Mouse (Mus musculus) right cerebral cortex, postnatal 14 days (tissue): Measurements from ENCODE around the gene Bsx.
A peak's percentile ranks its signal among the peaks of the same experiment; 100 is the strongest.

Experiments used
- DNase-seq: peaks from one replicate; pipeline ENCODE4 v3.0.0; 2022

The Bsx gene

DNA sequence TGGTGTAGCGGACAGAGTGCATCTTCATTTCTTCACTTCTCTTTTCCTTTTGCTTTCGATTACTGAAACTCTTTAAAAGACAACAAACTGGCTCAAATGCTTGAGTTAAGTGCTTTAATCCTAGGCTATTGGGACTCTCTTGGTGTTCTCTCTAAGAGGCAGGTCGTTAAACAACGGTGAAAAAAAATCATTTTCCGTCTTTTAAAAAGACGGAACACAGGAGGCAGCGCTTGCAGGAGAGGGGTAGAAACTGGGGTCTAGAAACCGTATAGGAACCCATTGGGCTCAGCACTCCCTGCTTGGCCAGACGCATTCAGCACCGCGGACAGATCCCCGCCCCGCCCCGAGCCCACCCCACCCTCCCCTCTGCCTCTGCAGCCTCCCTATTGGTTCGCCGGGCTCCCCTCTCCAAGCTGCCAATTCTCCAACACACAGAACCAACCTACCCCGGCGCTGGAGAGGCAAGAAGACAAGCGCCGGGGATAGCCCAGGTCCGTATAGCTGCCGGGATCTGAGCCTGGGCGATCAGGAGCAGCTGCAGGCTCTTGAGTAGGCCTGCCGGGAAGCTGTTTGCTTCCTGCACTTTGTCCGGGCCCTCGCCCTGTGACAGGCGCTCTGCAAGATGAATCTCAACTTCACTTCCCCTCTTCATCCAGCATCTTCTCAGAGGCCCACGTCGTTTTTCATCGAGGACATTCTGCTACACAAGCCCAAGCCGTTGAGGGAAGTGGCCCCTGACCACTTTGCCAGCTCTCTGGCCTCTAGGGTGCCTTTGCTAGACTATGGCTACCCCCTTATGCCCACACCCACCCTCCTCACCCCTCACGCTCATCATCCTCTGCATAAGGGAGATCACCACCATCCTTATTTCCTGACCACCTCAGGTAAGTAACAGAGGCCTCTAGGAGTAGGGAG, at the start of gene Bsx:
TSS of gene Bsx (plus strand) at position 572 of the 915 bp plus-strand sequence.
- DNase-seq = no peak

DNA sequence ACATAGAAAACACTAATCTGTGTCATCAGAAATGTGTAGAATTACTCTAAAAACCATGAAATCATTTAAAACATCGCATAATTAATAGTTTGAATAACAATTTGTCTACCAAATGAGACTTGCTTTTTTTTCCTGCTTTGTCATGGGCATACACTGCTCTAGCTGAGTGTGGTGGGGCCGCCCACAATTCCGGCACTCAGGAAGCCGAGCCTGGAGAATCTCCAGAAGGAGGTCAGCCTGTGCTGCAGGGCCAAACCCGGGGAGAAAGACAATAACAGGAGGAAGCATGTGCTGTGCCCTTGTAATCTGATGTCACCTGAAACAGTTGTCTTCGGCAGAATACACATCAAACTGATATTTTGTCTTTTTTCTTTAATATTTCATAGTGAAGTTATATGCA, 48.3 kb upstream of the Bsx start:
- DNase-seq = no peak

DNA sequence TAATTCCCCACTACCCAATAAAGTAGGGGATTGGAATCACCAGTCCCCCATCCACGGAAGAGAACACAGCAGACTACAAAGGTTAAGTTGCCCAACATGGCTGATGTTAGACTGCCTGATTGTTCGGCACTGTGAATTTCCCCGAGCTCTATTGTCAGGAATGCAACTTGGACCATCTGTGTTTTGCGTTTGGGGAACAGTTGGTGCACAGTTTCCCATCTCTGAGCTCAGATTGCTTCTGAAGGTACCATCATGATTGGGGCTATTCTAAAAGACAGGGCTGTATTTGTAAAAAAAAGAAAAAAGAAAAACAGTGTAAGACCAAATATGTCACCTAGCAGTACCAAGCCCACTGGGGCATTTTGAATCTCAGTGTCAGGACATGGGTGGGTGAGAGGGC, 46.6 kb upstream of the Bsx start:
- no peak for DNase-seq

DNA sequence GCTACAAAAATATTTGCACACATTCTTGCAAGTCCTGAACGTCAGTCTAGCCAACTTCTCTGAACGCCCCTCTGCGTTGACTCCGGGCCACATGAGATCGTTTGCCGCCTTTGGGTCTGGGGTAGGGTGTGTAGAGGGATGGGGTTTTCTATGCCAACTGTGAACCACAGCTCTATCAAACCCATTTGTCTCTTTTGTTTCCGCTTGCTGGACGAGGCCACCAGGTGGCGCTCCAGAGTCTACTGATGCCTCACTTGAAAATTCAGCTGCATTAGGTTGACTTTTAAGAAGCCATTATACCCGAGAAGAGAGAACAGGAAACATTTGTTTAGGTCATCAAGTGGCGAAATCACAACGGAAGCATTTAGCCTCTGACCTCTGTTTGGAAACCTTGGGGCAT, 39.4 kb upstream of the Bsx start:
- peak; percentile 90 for DNase-seq

DNA sequence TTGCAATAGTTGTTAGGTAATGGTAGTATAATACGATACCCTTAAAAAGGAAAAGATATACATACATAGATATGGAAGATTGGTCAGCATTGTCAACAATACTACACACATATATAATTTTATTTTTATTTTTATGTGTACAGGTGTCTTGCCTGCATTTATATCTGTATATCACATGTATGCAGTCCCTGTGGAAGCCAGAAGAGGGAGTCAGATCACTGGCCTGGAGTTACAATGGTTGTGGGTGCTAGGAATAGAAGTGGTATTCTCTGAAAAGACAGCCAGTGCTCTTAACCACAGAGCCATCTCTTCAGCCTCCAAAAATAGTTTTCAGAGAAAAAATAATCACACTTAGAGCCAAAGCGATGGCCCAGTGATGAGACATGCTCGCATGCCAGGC, 37.2 kb upstream of the Bsx start:
- no peak for DNase-seq

DNA sequence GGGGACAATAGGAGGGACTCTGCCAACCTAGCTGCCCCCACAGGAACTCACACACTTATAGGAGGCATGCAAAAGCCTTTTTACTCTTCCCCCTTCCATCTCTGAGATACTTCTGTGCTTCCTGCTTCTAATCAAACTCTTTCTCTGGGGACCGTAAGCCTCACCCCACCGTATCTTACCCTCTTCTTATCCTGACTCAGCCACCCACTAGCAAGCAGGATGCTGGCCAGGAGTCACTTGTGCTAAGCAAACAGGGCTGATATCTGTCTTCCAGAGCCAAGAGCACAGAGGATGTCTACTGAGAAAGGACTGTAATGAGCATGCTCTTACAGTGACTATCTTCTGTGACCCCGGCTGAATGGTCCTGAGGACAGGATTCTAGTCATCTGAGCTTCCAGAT, 34.3 kb upstream of the Bsx start:
- DNase-seq = no peak

DNA sequence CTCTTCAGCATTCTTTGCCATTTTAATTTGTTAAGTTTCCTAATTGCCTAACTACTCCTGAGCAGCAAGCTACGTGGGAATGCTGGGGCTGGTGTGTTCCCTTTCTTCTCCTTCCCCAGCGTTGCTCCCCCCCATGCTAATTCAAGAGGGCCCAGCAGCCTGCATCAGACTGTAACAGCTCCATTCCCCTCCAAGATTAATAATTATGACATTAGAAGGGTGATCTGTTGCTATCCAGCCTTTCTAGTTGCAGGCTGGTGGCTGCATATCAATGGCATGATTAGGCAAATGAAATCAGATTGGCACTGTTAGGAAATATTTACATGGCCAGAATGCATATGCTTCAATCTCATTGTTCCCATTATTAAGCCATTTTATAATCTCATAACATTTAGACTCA, 22.4 kb upstream of the Bsx start:
- no peak for DNase-seq

DNA sequence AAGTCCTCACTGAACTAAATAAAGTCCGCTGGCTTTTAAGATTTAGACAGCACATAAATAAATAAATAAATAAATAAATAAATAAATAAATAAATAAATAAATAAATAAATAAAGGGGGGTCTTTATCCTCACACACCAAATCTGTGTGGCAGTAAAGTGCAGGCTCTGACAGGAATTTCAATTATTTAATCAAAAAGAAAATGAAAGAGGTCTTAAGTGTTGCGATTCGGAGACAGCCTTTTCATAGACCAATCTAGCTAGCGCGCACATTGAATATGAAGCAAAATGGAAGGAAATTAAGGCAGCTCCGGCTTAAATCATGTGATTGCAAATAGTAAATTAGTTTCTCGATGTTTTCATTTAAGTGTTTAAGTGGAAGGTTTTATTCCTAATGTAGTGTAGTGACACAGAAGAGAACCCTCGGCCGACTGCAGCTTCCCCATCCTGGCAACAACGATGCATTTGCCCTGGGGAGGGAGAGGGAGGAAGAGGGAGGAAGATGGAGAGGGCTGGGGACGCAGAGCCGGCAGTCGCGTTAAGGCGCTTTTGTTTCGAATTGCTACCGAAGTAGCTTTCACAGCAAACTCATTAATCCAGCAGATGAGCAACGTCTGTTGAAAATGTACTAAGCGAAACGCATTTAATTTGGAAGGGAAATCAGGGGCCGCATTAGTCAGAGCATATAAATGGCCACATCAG, 15.3 kb upstream of the Bsx start:
- no peak for DNase-seq

DNA sequence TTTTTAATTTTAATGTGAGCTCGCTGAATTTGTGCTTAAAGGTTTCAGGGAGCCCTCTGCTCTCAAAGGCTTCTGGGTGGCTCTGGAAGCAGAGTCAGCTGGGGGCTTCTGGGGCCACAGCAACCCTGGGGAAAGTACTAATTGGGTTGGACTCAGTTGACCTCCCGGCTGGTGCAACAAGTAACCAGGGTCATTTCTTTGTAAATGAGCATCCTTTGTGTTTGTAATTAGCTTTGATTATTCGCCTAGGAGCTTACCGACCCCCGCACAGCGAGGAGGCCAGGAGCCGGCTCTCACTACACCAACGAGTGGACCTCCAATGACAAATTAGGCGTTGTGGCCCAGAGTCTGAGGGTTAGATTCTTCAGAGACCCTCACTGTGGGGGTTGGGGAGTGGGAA, 14.7 kb upstream of the Bsx start:
- DNase-seq = no peak

DNA sequence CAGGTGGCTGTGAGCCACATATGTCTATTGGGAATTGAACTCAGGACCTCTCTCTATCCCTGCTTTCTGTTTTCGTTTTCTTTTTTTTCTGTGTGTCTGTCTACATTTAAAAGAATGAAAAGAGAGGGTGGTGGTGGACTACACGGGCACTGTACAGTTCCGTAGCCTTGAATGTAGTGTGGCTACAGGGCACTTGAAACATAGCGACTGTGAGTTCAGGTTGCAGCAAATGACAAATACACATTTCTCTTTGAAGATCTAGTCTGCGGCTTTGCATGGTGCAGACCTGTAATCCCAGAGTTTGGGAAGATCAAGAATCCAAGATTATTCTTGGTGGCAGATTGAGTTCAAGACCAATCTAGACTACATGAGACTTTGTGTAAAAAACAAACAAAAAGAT, 3.6 kb upstream of the Bsx start:
- no peak for DNase-seq

DNA sequence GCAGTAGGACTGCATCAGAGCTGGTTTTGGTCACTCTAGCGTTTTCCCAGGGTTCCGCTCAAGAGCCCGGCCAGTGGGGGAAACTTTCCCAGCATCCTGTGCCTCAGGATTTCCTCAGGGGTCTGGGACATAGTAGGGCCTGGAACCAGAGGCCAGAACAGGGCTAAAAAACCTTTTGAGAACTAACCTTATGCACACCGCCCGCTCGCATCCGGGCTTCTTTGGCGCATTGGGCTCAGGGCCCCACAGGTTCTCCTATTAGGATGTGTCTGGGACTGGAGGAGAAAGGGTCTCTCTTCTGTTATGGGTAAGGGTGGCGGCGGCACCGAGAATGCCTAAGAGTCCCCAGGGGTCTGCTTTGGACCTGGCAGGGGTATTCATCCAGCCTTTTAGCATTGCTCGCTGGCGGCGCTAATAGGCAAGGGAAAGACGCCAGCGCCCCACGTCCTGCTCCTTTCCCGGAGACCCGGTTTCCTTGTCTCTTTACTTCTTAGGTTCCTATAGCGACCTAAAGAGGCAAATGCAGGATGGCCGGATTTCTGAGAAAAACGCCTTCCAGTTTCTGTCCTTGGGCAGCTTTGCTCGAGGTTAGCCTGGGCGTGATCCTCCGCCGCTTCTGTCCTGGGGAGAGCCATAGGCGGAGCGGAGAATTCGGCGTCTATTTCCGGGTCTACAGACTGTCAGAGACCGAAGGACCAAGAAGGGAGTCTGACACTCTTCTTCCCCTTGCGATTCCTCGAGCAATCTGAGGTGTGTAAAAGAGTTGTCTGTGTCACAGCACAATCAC, 2.4 kb upstream of the Bsx start:
- no peak for DNase-seq

DNA sequence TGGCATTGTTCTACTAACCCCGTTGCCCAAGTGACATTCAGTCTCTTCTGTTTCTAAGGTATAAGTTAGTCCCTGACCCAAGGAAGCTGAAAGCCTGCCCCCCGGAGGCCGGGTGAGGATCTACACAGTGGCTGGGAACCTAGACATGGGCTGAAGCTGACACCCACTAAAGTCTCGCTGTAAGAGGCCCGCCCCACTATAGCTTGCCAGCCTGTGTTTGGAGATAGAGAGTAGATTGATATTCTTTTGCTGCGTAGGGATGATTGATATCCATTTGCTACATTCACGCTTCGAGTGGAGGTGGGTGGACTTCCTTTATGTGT, 1.8 kb upstream of the Bsx start:
- DNase-seq = no peak

DNA sequence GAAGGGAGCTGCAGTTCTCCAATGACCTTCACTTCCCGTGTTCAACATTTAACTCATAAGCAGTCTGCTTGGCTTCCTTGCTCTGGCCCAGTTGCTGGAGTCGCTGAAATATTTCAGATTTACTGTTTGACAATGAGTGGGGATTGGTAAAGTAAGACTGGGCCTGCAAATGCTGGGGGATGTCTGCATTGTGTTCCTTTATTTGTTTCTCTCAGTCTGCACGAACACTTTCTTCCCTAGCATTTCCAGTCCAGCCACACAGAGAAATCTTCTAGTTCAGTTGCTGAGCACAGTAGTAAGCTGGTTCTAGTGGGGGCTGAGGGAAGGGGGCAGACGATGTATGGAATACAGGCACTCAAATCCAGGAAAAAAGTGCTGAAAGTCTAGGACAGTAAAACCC, 1.0 kb downstream of the Bsx start:
- DNase-seq = no peak

DNA sequence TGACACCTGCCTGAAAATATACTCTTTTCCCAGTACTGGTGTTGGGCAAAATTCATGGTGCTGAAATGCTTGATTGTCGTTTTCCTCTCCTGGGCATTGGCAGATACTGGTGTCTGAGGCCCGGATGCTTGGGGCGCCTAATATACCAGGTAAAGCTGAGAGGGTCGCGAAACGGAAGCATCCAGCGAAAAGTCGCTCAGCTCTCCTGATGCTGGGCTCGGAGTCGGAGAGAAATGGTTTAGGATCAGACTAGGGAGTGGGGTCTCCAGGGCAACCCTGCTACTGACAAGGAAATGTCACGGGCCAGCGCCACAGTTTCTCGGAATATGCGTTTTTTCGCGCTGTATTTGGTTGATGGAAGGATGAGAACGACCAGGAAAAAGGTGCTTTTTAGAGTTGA, 1.5 kb downstream of the Bsx start:
- DNase-seq = no peak

DNA sequence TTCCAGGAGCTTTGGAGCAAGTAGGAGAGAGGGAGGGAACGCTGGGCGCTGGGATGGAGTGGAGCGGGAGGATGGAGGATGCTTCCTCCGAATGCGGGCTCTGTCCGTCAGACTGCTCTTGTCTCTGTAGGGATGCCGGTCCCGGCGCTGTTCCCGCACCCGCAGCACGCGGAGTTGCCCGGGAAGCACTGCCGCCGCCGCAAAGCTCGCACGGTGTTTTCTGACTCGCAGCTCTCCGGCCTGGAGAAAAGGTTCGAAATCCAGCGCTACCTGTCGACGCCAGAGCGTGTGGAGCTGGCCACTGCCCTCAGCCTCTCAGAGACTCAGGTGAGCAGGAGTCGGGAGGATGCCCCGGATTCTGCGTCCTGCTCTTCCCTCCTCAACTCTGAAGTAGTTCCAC, 2.2 kb downstream of the Bsx start:
- no peak for DNase-seq

DNA sequence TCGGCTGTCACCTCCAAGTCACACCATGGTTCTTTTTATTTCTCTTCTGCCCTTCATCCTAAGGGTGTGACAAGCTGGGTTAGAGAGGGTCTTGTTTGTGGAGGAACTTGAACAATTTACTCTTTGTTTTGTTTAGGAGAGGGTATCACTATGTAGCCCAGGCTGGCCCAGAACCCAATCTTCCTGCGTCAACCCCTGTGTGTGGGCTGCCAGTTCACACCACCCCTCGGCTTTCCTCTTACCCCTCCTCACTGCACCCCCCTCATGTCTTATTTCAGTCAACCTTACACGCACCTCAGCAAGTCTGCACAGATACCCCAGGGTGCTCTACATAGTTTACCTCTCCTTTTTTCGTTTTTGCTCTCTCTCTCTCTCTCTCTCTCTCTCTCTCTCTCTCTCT, 2.8 kb downstream of the Bsx start:
- no peak for DNase-seq

DNA sequence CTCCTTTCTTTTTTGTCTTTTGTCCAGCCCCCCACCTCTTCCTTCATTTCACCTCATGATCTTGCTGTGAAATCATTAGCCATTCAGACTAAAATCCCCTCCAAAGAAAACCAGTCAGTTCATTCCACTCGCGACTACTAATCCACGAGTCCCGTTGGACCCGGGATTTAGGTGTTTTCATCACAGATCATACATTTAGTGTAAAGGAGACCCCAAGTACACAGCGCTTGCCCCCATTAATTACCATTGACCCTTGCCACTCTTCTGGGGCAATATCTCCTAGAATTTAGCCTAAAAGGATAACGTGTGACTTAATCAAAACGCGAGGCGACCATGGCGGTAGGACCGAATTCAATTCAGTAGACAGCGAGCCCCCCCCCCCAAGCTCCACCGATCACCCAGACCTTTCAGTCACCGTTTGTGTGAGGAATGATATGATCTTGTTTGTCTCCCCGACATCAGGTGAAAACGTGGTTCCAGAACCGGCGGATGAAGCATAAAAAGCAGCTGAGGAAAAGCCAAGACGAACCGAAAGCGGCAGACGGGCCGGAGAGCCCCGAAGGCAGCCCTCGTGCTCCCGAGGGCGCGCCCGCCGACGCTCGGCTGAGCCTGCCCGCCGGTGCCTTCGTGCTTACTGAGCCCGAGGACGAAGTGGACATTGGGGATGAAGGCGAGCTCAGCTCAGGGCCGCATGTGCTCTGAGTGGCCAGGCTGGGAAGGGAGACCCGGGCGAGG, 3.4 kb downstream of the Bsx start:
- DNase-seq = no peak

DNA sequence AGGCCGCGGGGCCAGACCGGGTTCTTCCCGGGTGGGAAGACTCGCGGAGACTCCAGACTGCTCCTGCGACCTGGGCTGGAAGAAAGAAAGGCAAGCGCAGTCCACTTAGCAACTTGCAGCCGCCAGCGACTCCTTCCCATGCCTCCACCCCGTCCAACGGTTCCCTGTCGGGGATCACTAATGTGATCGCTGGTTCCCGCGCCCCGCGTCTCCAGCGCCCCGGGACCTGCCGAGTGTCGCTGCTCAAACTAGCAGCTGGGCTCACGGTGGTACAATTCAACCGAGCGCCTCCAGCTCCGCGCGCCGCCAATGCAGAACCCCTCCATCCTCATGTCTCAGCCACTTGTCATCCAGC, 3.9 kb downstream of the Bsx start:
- no peak for DNase-seq

DNA sequence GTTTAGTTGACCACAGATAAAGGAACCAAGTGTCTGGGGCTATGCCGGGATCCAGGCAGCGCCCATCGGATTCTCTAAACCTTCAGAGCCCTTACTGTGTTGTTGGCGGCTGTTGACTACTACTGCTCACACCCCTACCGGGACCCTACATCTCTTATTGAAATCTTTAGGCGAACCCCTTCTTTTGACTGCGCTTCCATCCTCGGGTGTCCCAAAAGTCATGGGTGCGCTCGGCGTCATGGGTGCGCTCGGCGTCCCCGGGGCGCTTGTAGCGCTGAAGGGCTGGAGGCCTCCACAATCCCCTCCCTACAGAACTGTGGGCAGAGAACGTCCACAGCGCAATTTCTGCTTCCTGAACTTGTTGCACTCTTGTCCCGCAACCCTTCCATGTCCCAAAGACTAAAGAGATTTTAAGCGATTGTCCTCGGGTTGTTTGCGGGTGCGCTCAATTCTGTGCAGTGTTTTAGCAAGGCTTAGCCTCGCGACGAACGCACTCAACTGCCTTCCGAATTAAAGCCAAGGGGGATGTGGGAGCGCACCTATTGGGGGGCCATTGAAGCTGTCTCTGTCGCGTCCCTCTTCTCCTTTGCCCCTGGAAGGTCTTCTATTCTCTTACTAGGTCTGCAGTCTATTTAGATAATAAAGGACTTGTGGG, 4.5 kb downstream of the Bsx start:
- DNase-seq = no peak

DNA sequence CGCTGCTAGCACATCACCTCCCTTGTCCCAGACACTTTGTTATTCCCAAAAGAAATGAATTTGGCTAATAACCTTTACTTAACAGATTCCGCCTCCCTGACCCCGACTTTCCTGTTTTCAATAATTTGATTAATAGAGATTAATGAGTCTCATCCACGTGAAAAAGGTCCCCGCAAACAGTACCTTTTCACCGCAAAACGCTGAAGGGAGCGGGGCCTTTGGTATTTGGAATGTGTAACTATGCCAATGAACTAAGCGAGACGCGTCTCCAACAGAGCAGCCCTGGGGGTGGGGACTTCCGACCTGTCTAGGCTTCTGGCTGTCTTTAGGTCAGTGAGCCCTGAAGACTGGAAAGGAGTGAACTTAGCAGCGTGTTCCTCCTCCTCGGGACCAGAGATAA, 5.1 kb downstream of the Bsx start:
- DNase-seq = no peak

DNA sequence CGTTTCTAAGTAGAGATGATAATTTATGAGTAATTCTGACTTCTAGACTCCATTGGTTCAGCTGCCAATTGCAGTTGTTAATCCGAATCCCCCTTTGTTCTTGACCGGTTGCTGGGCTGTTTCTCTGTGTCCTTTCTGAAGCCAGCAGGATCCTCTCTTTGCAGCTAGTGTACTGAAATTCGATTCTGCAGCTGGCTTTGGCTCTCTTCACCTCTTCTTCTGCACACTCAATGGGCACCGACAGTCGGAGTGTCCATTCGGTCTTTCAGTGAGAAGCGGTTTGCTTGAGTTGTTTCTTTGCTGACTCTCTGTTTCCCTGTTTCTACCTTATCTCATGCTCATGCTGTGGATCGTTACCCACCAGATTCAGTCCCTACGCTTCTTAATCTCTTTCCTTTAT, 11.7 kb downstream of the Bsx start:
- no peak for DNase-seq

DNA sequence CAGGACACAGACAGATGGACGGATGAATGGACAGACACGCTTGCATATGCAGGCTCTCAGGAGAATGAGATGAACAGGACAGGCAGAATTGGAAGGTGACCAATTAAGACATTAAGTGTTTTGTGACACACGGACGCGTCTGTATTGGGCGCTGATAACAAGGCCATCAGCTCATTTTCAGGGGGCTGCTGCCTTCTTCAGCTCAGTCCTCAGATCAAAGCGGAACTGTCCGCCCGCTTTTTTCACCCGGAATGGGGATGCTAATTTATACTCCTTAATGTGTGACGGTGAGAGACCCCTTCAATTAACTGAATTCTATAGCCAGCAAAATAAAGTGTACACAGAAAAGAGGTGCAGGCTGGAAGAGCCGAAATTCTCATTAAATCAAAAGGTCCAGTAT, 15.5 kb downstream of the Bsx start:
- DNase-seq = no peak

DNA sequence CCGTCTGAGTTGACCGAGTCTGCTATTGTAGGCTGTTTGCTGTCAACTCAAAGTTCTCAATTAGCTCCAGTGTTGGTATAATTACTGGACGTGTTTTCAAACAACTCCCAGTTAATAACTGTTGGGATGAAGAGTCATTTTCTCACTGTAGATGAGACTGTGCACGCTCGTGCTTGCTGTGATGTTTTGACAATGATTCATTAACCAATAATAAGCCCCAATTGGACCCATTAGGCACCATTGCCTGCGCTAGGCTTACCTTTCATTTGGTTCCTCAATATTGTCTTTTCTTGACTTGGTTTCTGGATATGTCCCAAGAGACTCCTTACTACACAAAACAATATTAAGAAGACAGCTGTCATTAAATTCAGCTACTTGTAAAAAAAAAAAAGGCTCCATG, 18.5 kb downstream of the Bsx start:
- DNase-seq = no peak
